Mouse (Mus musculus) left cerebral cortex, adult 18-20 months (tissue): ENCODE results near the gene Tgoln1. TPM values are rescaled to one million over a fixed set of nuclear protein-coding genes. Genes with fewer than 3 reads are reported as not detected.

Experiments
- total RNA-seq, 2 experiments: library from RNA; stranded (reverse); gene quantifications; 2 replicates each; pipeline ENCODE4 v1.2.3; 2021

Gene Tgoln1
- total RNA-seq, 2 experiments from 2014 or later: 97.3 to 102 TPM

Other genes with a start within 250 kb of the Tgoln1 start
- gene Vamp5, start 236.5 kb downstream of the Tgoln1 start, total RNA-seq: 1 to 10 TPM; 6.1 to 7.0 TPM
- gene Vamp8, start 226.3 kb downstream of the Tgoln1 start, total RNA-seq: 10 to 100 TPM; 12.6 to 14.0 TPM
- gene Ggcx, start 202.7 kb downstream of the Tgoln1 start, total RNA-seq: 10 to 100 TPM; 21.7 to 24.4 TPM
- 100 to 1,000 TPM; 172 to 199 TPM for gene Mat2a, start 177.4 kb downstream of the Tgoln1 start, total RNA-seq
- gene Sh2d6, start 95.3 kb downstream of the Tgoln1 start, total RNA-seq: under 1 TPM; 0.56 to 0.61 TPM
- gene Capg, start 72.6 kb downstream of the Tgoln1 start, total RNA-seq: 1 to 10 TPM; 1.8 to 4.2 TPM
- gene Elmod3, start 18.6 kb downstream of the Tgoln1 start, total RNA-seq: 10 to 100 TPM; 22.6 to 23.1 TPM
- gene Retsat, start 18.5 kb downstream of the Tgoln1 start, total RNA-seq: 10 to 100 TPM; 50.1 to 60.4 TPM
- 1 to 10 TPM; 3.0 to 3.4 TPM for gene Tcf7l1, start 172.3 kb upstream of the Tgoln1 start, total RNA-seq